Mouse (Mus musculus) brain, embryonic 14.5 days (tissue): ENCODE data around the gene Far2.

ENCODE experiments used
- CTCF ChIP-seq: fragments of 200-500 bp; IDR thresholded peaks from 2 replicates; pipeline ENCODE4 v1.5.1; 2012; ENCODE audit warnings: inconsistent platforms, mild to moderate bottlenecking, moderate library complexity, borderline replicate concordance; ENCODE audit not compliant: insufficient read depth, insufficient read length; ENCODE audit errors: extremely low read depth
- POLR2A ChIP-seq: fragments of 200-500 bp; IDR thresholded peaks from 2 replicates; pipeline ENCODE4 v1.6.1; 2012; ENCODE audit warnings: mild to moderate bottlenecking, inconsistent platforms, borderline replicate concordance; ENCODE audit not compliant: poor library complexity, insufficient read depth, insufficient read length, severe bottlenecking; ENCODE audit errors: extremely low read depth

GRCm38 (mm10) chr6:148139288-148139995 is 92.4 kb downstream of the Far2 start:
- no peak for TF ChIP-seq CTCF
- no peak for TF ChIP-seq POLR2A
